Mouse (Mus musculus) embryo, embryonic 10.5 days (tissue): Measurements from ENCODE around the gene Cdc42bpb.

ENCODE experiments used
- DNase-seq: peaks from one replicate; pipeline ENCODE4 v3.0.0-alpha.2; 2015; ENCODE audit warnings: low spot score

The Cdc42bpb gene

DNA sequence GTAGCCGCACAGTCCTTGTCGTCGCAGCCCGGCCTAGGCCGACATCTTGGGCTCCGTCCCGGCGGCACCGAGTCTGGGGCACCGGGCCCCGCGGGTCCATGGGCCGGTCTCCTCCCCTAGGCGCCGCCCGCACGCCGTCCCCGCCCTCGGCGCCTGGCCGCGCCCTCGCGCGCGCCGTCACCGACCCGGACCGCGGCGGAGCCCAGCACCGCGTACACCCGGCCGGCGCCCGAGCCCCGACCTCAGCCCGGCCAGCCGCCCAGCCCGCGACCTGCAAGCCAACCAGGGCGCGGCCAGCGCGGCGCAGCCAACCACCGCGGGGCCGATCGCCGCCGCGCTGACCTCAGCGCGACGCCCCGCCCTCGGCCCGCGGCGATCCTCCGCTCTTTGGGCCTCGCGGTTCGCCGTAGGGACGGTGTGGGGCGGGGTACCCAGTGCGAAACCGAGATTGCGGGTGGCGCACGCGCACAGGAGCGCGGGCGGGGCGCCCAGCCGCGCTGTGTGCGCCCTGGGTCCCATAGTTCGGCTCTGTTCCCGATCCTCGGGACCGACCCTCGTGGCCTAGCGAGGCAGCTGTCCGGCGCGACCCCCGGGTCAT lies at the start of gene Cdc42bpb:
Cdc42bpb (minus strand) TSS at position 343 of the 598 bp plus-strand sequence.
- peak; percentile 94 for DNase-seq

DNA sequence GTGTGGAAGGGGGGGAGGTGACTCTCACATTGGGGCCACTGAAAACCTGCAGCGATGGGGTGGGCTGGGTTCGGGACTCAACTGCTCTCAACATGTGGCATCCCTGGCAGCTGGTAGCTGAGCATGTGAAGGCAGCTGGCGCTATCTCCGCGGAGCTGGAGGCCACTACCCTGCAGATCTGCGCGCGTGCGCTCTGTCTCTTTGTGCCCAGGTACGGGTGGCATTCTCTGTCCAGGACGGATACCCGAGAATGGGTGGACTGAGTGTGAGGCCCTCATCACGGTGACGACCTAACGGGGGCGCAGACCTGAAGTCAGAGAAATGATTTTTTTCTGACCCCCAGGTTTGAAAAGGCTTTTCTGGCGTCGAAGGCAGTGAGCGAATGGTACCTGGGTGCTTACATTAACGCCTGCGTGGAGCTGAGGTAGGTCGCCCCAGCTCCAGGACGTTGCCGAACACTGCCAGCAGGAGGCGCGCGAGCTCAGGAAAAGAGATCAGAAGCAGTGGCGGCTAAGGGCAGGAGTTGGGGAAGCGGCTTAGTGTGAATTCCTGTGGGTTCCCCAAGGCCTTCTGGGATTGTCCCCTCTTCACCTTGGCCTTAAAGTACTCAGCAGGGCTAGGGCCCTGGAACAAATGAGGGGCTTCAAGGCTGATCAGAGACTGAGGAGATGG lies 48.4 kb upstream of the Cdc42bpb start:
- peak; percentile 91 for DNase-seq

- DNase-seq = peak; percentile 94
Measured at GRCm38 (mm10) chr12:111425258-111425657, 47.7 kb upstream of the Cdc42bpb start.

DNA sequence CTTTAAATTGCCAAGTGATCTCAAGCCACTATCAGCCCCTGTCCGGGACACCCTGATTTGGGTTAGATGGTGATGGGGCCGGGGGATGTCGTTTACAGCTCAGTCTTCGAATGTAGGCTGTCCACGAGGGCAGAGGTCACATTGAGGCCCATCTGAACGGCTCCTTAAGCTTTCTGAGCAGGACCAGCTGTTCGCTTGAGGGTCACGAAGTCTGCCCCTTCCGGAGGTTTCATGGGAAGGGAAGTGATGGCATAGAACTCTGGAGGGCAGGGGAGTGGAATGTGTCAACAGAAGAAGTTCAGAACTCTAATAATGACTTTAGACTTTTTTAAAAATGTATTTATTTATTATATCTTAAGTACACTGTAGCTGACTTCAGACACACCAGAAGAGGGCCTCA lies 47.0 kb upstream of the Cdc42bpb start:
- DNase-seq = no peak

GRCm38 (mm10) chr12:111423570-111424129 lies 46.1 kb upstream of the Cdc42bpb start:
- DNase-seq = no peak

DNA sequence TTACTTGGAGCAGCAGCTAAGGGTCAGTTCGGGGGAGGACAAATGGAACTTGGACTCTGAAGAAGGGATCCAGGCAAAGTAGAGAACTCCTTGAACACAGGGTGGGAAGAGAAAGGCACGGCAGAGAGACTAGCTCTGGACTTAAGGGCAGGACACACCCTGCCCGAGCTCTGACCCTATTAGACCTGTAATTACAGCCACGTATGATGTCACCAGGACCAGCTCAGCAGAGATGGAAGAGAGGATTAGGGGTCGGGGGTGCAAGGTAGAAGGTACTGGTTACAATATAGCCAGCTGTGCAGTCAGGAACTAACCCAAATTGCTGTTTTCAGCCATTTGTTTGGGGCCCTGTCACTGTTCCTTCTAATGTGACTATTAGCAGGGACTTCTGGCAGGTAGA lies 45.3 kb upstream of the Cdc42bpb start:
- DNase-seq = no peak

- no peak for DNase-seq
Measured at GRCm38 (mm10) chr12:111420946-111421709, 43.6 kb upstream of the Cdc42bpb start.

DNA sequence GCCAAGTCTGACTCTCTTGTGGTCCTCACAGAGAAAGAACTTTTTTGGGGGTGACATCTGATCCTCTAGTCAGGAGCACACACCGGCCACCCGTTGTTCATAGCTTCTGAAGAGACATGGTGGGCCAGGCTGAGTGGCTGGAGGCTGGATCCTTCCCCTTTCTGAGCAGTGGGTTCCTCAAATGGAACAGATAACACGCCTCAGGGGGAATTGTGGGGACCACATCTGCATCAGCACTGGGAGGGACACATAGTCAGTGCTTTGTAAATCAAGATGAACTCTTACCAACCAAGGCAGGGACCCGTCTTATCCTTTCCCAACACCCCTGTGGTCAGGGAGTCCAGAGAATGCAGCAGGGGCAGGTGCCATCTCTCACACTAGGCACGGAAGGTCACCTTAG lies 42.4 kb upstream of the Cdc42bpb start:
- no peak for DNase-seq

DNA sequence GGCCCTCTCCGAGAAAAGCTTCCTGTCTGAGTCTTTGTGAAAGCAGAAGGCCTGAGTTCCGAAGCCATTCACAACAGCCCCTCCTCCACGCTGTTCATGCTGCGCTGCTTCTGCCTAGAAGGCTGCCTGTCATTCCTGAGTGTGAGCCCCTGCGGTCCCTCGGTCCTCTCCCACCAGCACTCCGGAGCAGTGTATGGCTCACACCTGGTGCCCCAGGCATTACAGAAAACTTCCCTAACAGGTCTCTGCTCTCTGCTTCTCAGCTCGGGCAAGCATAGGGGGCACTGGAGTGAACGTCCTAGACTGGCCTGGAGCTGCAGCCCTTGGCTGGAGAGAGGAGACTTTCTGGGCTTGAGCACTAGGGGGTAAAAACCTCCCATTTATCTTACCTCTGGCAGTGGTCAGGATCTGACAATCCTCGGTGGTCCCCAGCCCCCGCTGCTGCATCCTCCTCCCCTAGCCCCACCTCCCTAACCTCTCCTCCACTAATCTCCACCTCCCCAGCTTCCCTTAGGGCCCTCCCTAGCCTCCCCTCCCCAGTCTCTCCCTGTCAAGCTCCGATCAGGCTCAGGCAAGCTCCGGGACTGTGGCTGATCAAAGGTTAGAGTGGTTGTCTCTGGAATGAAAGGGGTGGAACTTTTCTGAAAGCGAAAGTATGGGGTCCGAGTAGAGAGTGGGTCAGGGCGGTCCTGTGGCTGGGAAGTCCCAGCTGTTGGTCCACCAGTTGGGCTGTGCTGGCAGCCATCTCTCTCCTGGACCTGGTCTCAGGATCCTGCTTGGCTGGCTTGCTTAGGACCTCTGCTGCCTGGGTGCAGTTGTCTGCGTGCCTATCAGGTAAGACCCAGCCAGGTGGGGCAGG lies 39.6 kb upstream of the Cdc42bpb start, which contains the start of gene Exoc3l4:
Exoc3l4 (plus strand) TSS at position 97 of the 859 bp plus-strand sequence.
- DNase-seq = peak; percentile 60

- DNase-seq = peak; percentile 94
Measured at GRCm38 (mm10) chr12:111413300-111413699, 35.8 kb upstream of the Cdc42bpb start.

DNA sequence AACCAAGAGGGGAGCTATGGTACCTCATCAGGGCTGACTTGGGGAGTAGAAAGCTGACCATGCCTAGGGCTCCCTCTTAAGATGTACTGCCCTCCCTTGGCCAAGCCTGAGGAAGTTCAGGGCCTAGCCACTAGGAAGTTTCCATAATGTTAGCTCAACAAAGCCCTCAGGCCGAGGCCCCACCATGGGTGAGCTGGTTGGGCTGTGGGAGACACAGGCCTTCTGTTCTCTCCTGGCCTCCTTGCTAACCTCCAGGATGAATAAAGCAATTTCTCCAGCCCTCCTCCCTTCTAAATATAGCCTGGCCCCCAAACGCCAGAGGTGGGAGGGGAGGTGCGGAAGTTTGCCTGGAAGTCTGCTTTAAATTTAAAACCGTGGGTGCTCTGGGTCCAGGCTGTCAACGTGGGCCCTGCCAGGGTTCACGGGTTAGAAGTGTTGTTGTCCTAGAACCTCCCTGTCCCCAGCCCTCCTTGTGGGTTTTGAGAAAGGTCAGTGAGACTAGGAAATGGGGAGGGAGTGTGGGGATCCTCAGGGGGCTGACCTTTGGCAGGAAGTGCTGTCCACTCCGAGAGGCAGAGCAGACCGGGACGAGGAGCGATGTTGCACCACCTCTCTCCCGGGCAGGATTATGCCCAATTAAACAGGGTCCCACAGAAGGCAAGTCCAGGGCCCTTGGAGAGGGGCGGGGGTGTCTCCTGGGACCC lies 35.2 kb upstream of the Cdc42bpb start:
- no peak for DNase-seq

- DNase-seq = no peak
Measured at GRCm38 (mm10) chr12:111411631-111412355, 34.3 kb upstream of the Cdc42bpb start.

GRCm38 (mm10) chr12:111409583-111409982 lies 32.1 kb upstream of the Cdc42bpb start:
- no peak for DNase-seq

- DNase-seq = no peak
Measured at GRCm38 (mm10) chr12:111406622-111407021, 29.1 kb upstream of the Cdc42bpb start, which contains the start of gene Lbhd2. Lbhd2 (plus strand) TSS chr12:111406809.

DNA sequence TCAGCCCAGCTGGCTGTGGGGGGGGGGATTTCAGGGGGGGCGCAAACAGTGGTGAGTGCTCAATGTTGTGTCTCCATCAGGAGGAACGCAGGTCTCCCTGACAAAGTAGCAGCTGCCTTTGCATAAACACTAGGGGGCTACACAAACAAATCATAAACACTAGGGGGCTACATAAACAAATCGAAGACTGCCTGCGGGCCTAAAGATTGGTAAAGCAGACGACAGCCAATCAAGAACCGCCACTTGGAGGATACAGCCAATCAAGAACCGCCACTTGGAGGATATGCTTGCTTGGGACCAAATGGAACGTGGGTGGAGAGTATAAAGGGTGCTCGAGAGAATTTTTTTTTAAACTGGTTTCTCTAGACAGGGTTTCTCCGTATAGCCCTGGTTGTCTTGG lies 27.4 kb upstream of the Cdc42bpb start:
- DNase-seq = no peak

DNA sequence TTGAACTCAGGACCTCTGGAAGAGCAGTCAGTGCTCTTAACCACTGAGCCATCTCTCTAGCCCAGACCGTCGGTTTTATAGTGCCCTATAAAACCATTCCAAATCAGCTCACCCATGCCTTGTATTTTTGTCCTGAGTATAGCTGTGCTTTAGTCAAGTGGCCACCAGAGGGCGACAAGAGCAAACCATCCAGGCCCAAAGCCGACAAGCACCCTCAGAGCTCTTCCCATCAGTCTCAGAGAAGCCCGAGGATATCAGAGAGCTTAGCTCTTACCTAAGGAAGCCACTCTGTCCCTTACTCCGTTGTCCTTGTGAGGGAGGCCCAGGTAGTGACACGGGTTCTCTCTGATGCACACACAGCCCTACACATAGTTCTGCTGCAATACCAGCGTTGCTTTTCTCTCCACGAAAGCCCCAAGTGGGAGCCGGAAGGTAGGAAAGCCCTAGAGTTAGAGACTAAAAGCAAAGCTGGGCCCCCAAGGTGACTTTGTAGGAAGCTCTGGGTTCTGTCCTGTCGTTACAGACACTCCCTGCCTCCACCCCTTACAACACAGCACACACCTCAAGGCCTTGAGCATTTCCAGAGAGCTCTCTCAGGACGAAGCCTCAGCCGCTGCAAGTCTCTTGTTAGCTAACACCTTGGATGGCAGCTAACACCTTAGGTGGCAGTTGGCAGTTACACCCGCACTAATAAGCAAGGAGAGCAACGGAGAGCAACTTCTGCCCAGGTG lies 24.1 kb upstream of the Cdc42bpb start:
- peak; percentile 92 for DNase-seq

GRCm38 (mm10) chr12:111396997-111397396 lies 19.5 kb upstream of the Cdc42bpb start:
- DNase-seq = no peak

- DNase-seq = no peak
Measured at GRCm38 (mm10) chr12:111394008-111394407, 16.5 kb upstream of the Cdc42bpb start.

DNA sequence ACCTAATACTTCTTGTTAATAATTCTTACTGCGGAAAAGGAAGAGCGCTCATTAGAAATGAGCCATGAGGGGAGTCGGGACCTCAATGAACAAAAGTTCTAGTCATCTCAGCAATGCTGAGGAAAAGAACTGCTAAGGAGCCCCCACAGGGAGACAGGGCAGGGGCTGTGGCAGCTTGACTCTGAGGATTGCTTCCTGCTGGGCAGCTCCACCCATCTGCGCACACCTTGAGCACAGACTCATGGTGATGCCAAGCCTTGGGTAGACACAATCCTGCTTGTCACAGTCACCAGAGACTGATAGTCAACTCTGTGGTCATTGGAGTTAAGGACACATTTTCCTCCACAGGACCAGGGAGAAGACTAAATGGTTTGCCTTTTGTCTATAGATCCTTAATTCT lies 9.6 kb upstream of the Cdc42bpb start:
- no peak for DNase-seq
